Mouse (Mus musculus) thymus, adult 18-20 months (tissue): ENCODE data around the gene Crygf.
"Not testable (repeated sequence)": the region's sequence is repeated elsewhere in the genome, so short reads cannot be mapped to it uniquely, and the experiment has no call there.

Experiments used
- DNase-seq, 2 experiments: peaks; one replicate each; pipeline ENCODE4 v3.0.0; 2022; ENCODE audit warnings: mixed read lengths in 2 of 2

The Crygf gene

DNA sequence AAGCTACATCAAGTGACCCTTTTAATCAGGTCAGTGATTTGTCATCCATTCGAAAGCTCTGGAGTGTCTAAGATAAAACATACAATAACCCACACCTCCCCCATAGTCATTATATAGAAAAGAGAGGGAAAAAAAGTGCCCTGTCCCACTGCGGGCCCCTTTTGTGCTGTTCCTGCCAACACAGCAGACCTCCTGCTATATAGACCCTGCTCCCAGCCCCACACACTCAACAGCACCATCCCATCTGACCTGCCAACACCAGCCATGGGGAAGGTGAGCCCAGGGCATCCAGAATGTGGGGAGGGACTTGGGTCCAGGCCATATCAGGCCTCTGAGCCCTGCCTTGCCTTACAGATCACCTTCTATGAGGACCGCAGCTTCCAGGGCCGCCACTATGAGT, at the start of gene Crygf:
Crygf (plus strand) TSS at position 227 of the 400 bp plus-strand sequence.
- no peak for DNase-seq

DNA sequence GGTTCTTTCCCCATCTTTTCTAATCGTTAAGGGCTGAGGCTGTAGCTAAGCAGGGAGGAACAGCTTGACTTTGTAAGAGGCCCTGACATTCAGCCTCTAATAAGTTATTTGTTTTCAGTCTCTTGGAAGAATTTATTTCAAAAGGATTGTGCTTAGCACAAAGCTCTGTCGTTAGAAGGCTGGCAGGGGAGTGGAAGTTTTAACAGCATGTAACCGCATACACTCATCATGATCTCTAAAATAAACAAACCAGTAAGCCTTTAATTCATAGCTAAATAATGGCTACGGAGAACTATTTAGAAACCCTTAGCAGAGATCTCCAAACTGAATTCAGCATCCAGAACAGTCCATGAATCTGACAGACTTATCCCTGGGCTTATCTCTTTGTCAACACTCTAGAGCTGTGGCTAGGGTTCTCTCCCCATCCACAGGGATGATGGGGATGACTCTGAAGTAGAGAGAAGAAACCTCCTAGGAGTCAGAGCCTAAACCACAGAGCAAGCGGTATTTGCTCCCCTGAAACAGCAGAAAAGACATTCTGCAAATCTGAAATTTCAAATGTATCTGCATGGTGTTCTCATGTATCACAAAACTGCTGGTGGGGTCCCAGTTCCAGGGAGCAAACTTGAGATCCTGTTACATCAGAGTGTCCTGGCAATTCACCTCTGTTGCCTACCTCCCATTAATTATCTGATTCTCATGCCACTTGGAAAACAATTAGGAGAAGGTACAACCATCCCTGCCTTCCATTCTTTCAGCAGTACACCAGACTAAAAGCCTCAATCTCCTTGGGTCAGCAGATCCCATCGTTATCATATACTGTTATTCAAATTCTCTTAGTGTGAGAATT, 734 bp upstream of the Crygf start:
- DNase-seq = no peak

DNA sequence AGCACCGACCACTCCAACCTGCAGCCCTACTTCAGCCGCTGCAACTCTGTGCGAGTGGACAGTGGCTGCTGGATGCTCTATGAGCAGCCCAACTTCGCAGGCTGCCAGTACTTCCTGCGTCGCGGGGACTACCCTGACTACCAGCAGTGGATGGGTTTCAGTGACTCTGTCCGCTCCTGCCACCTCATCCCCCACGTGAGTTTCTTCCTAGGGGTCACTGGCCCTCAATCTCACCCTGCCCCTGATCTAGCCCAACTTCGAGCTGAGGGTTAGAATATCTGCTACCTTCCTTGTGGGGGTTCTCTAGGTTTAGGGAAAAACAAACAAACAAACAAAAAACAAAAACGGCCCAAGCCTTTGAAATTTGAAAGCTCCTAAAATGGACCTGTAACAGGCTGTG, 376 bp downstream of the Crygf start:
- not testable (repeated sequence) for DNase-seq

DNA sequence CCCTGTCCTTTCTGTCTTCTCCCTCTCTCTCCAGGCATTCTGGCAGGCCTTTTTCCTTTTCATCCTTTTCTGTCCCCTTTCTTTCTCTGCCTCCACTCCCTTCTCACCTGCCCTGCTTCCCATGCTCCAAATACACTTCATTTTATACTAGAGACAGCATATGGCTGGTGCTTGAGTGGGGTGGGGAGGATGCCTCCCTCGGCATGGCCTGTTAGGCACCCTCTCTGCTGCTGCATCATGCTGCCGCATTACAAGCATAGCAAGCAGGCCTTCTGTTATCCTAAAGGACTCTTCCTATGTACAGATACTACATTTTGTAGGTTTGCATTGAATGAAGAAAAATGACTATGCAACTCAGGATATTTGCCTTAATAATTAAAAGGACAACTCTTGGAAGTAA, 3.7 kb downstream of the Crygf start:
- DNase-seq = no peak

DNA sequence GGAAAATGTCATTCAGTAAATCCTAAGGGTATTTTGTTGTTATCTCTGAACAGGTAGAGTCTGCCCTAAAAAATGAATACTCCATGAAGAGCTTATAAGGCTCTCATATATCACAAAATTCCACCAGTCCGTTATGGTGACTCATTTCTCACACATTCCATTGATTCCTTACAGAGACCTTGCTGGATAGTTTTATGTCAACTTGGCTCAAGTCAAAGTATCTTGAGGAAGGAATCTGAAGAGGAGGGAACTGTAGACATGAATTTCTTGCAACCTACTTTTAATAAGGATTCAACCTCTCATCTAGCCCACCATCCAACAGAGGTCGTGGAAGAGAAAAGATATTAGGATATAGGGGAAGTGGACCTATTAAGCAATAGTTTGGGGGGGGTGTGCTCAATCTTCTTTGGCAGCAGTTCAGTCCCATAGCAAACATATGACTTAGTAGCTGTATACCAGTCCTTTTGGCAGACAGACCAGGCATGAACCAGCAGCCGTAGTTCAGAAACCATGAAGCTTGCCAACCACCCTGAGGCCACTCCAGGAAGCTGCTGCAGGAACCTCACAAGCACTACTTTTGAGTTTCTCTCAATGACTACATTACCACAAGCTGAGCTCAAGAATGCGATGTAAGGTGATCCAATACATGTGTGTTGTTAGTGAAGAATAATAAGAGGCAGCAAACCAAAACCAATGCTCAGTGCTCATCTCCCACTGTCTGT, 5.9 kb downstream of the Crygf start:
- DNase-seq = no peak
